Mouse (Mus musculus): ENCODE data around the gene Nup62cl.

The Nup62cl gene

GRCm38 (mm10) chrX:140062135-140062975 is at the start of gene Nup62cl, which contains the start of gene Pih1h3b:
TSS of gene Nup62cl (minus strand) at chrX:140062712.
TSS of gene Pih1h3b (plus strand) at chrX:140062879.
- DNase-seq (ENCODE audit: low read depth), result peak; percentile 2

GRCm38 (mm10) chrX:140094066-140094465 is 31.6 kb upstream of the Nup62cl start:
- DNase-seq (ENCODE audit: low read depth), result no peak

GRCm38 (mm10) chrX:140082535-140082934 is 20.0 kb upstream of the Nup62cl start:
- no peak for DNase-seq (ENCODE audit: low read depth)

- DNase-seq (ENCODE audit: low read depth), result no peak
Measured at GRCm38 (mm10) chrX:140060886-140061874, 1.3 kb downstream of the Nup62cl start.

GRCm38 (mm10) chrX:139998691-139999065 is 63.8 kb downstream of the Nup62cl start:
- DNase-seq (ENCODE audit: low read depth), result no peak

- DNase-seq (ENCODE audit: low read depth), result peak; percentile 40
Measured at GRCm38 (mm10) chrX:139997740-139998690, 64.5 kb downstream of the Nup62cl start, which contains the start of gene Rbm41. TSS of gene Rbm41 (minus strand) at chrX:139998595.

GRCm38 (mm10) chrX:139982115-139982514 is 80.4 kb downstream of the Nup62cl start:
- DNase-seq (ENCODE audit: low read depth), result no peak
